Mouse (Mus musculus) fibroblast of lung, adult 2 months (primary cell): ENCODE measurements at regions not wholly inside any gene's neighbourhood (a gene's known extent, or its start where the extent isn't known, plus 50 kb on each side); places are given as distances from the start of the nearest gene placed in this dataset.

Experiments used
- DNase-seq: peaks from one replicate; pipeline ENCODE4 v3.0.0-alpha.2; 2011; ENCODE audit warnings: low read depth

- DNase-seq, result no peak
Observed at GRCm38 (mm10) chr2:73987441-73988105, 76.4 kb upstream of the Atp5g3 start.

DNA sequence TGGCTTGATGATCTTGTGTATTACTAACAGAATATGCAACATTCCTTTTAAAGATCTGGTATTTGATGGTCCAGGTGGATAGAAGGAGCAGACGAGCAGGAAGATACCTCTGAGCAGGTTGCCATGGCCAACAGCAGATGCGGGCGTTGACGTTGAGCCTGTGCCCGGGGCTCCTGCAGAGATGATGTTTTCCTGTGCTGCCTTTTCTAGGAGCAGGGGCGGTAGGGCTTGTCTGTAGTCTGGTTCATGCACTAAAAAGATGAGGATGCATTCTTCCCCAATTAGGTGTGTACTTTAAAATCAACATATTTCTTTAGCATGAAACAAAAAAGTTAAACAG, 74.8 kb upstream of the Atp5g3 start:
- no peak for DNase-seq

DNA sequence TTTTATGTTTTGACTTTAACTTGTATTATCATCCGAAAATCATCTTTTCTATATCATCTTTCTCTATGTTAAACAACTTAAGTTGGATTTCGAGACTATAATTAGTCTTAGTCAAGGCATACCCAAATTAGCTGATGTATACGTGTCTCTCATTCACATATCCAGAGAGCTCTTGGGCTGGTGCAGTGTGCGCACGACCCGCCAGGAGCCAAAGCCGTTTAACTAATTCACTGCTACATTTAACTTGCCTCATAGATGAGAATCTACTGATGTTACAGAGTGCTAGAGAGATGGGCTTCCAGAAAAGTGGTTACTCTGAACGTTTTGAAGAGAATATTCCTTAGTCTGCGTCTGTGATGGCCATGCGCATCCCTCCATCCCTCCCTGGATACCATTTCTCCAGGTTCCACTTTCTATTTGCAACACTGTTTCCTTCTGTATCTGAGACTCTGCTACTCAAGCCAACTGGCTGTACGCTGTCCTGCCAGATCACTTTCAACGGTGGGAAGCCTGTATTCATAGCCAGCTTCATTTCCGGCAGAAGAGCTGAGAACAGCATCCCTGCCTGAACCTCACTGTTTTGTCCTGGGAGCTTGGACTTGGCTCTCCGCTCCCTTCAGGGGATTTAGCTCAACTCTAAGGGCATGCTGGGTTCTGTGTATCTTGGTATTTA, 74.2 kb upstream of the Atp5g3 start:
- no peak for DNase-seq

GRCm38 (mm10) chr2:73983166-73983565, 72.0 kb upstream of the Atp5g3 start:
- DNase-seq, result no peak

- DNase-seq, result no peak
Observed at GRCm38 (mm10) chr2:73978072-73978471, 66.9 kb upstream of the Atp5g3 start.

DNA sequence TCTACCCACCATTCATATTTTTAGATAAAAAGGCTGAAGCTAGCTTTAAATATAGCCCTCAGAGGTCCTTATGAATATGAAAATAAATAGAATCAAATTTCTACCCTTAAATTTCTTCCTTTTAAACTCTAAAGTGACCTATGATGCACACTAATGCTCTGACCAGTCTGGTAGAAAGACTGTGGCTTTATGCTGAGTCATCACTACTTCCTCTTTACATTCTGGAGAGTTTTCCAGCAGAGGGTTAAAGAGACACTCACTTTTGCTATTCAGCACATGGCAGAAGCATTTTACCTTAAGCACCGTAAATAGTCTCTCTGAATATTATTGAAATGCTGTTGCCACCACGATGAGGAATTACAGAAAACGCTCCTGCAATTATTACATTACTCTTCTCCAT, 62.6 kb upstream of the Atp5g3 start:
- no peak for DNase-seq

DNA sequence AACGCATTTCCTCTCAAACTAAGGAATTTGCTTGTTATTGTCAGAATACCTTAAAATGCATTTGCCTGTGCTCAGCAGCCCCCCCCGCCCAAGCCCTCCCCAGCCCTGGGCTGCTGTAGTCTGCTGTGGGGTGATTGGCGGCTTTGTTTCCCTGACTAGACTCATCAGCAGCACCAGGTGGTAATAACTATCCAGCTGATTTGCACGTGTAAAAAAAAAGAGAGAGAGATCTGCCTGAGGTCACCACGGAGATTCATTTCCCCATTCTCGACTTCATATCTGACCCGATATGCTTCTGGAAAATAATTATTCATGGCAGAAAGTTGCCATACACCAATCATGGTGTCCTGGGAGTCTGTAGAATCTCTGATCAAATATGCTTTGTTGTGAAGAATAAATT, 56.5 kb upstream of the Atp5g3 start:
- DNase-seq, result no peak

GRCm38 (mm10) chr2:73965595-73965994, 54.5 kb upstream of the Atp5g3 start:
- DNase-seq, result no peak
